Mouse (Mus musculus): Measurements from ENCODE around the gene Hmga1. TPM values are rescaled to one million over a fixed set of nuclear protein-coding genes. Genes with fewer than 3 reads are reported as not detected.

The Hmga1 gene
- total RNA-seq, 2 experiments from 2014 or later, result 55.2 to 55.7 TPM

DNA sequence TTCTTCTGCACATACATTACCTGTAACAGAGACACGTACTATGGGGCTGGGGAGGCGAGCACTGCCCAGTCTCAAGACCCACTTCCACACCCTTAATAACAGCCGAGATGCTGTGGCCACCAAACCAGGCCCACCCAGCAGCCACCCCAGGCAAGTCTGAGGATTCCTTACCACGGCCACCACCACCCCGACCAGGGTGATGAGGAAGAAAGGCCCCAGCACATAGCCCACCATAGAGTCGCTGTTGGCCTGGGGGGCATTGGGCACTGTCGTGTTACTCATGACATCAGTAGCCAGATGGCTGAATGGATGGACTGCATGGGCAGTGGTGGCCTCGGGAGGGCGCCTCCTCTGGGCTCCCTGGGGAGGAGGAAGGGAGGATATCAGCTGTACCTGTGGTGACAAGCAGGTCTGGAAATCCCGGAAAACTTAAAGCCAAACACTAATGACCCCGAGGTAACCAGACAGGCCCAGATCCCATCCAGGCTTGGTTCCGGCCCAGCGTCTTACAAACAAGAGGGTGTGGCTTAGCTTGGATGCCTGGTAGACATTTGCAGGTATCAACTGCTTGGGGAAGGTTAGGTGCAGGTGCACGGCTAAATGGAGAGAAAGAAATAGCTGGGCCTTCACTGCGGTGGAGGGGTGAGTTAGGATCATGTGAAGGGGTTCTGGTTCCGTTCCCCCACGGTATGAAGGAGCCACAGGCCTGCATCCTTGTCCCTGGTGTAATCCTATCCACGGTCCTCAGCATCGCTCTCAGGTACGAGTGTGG is 8.3 kb downstream of the Hmga1 start:
- peak overlapping the region; percentile 76 for H3K4me3 ChIP-seq
- intact Hi-C loops (cut with DNase I), result loop anchor here (1.0 to 2.0 kb wide), 3 partner anchors 30 to 65 kb away; partner anchors contain the start of gene Nudt3
- peak overlapping the region; percentile 93 for H3K27ac ChIP-seq
- peak; percentile 49 for TF ChIP-seq CTCF (IDR thresholded peaks at IDR 0.05)
- DNase-seq (ENCODE audit: extremely low spot score in 1 of 2, low spot score in 2 of 2), result no peak

DNA sequence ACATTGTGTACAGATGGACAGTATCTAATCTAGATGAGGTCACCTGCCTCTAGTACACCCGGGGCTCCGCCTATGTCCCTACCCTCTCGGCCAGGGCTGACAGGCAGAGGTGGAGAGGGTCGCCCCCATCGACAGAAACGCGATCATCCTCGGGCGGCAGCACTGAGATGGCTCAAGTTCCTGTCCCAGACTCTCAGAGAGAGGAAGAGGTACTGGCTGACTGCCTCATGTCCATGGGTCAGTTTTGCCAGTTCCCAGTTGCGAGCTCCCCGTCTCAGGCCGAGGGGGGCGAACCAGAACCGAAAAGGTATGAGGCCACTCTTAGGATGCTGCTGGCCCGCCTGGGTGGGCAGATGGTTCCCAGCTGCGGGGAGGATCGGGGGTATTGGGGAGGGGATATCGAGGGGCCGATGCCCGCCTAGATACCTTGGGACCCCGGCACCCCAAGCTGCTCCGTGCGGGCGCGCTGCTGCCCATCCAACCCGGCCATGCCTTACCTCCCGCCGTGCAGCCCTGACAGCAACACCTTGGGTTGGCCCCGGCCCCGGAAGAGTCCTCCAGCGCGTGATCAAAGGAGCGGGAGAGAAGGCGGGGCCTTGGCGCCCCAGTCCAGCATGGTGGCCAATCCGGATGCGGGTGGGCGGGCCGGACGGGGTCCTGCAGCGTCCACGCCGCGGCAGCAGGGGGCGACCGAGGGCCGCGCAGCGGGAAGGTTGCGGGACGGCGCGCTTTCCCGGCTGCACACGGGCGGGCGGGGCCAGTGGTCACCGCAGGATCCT is 9.1 kb downstream of the Hmga1 start, which contains the start of gene AI413582:
Gene AI413582, minus strand, starts transcription at position 594 of the 779 bp plus-strand sequence.
- DNase-seq (ENCODE audit: extremely low spot score in 1 of 2, low spot score in 2 of 2), result peak; percentile 97 to 99
- TF ChIP-seq CTCF (IDR thresholded peaks at IDR 0.05), result no peak; the same call in none of the 2 replicates
- intact Hi-C loops (cut with DNase I), result loop anchor here (1.0 to 2.0 kb wide), 3 partner anchors 31 to 64 kb away; partner anchors contain the start of gene Nudt3
- peak within 1 kb of the TSS; percentile 93 for H3K27ac ChIP-seq
- peak within 1 kb of the TSS; percentile 76 for H3K4me3 ChIP-seq

DNA sequence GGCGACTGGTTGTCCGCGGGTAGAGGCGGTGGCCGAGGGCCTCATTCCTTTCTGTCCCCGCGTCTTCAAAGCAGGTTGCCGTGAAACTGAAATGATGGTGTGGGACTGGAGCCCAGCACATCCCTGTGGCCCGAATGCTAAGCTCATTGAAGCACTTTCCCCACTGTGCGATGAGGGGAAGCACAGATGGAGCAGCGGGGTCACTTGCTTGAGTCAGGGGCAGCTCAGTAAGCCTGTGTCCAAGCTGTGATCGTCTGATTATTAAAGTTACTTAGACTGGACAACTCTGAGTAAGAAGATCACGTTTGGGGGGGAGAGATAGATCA is 9.6 kb downstream of the Hmga1 start:
- intact Hi-C loops (cut with DNase I), result loop anchor here (1.0 to 2.0 kb wide), 4 partner anchors 15 to 63 kb away; partner anchors contain the start of gene Nudt3
- H3K4me3 ChIP-seq, result peak overlapping the region; percentile 76
- no peak for TF ChIP-seq CTCF (IDR thresholded peaks at IDR 0.05)
- H3K27ac ChIP-seq, result peak overlapping the region; percentile 64
- no peak for DNase-seq (ENCODE audit: extremely low spot score in 1 of 2, low spot score in 2 of 2)

DNA sequence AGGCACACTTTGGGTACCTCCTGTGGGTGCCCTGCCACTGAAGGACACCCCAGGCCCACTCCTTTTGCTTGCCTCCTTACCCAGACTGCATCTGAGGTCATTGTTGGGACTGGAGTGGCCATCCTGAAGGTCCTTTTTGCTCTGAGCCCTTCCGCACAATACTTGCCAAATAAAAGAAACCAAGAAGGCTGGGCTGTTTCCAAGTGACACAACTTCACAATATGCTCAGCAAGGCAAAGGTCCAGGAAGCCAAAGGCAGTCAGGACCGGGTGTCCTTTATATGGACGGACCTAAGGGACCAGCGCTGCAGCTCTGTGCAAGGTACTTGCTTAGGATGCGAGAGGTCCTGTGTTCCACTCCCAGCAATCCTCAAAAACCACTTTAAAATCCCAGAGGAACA is 11.9 kb downstream of the Hmga1 start:
- intact Hi-C loops (cut with DNase I), result no loop called here
- no peak for DNase-seq (ENCODE audit: extremely low spot score in 1 of 2, low spot score in 2 of 2)
- Histone ChIP-seq H3K4me3 (no peak overlapping the region), H3K27ac (no peak overlapping the region)
- no peak for TF ChIP-seq CTCF (IDR thresholded peaks at IDR 0.05)

DNA sequence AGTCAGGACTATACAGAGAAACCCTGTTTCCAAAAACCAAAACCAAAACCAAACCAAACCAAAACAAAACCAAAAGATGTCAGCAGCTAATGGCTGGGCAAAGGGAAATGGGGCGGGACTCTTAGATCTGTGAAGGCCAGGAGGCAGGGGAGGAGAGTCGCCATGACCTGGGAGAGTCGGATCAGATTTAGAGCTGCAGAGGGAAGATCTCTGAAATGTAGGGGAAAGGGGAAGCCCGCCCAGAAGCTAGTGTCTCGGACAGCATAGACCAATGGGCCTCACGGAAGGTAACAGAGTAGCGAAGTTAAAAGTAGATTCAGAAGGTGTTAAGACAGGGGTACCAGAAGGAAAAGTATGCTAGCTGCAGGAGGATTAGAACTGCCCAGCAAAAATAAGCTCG is 15.0 kb downstream of the Hmga1 start:
- intact Hi-C loops (cut with DNase I), result no loop called here
- no peak overlapping the region for H3K4me3 ChIP-seq
- no peak for TF ChIP-seq CTCF (IDR thresholded peaks at IDR 0.05)
- no peak overlapping the region for H3K27ac ChIP-seq
- no peak for DNase-seq (ENCODE audit: extremely low spot score in 1 of 2, low spot score in 2 of 2)

DNA sequence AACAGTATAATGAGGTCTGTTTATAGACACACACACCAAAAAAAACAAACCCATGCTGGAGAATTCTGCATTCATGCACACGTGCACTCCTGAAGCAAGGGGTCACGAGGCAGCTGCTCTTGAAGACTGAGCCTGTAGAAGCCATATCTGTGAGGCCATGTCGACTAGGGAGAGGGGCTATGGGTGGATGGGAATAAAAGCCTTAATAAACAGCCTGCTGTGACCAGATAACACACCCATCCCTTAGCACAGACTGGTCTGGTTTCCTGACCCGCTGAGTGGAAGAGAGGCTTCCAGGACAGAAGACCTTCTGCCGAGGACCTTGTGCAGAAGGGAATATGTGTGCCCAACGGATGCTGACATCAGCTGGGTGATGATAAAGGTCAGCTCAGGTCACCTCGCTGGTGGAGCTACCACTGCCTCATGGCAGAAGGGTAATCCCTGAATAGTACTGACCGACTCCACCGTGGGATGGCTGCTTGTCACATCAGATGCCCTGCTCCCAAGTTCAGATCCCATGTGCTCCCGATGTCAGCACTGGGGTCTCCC is 17.5 kb downstream of the Hmga1 start:
- no peak for TF ChIP-seq CTCF (IDR thresholded peaks at IDR 0.05)
- no peak for DNase-seq (ENCODE audit: extremely low spot score in 1 of 2, low spot score in 2 of 2)
- no peak overlapping the region for H3K27ac ChIP-seq
- no peak overlapping the region for H3K4me3 ChIP-seq
- intact Hi-C loops (cut with DNase I), result no loop called here

DNA sequence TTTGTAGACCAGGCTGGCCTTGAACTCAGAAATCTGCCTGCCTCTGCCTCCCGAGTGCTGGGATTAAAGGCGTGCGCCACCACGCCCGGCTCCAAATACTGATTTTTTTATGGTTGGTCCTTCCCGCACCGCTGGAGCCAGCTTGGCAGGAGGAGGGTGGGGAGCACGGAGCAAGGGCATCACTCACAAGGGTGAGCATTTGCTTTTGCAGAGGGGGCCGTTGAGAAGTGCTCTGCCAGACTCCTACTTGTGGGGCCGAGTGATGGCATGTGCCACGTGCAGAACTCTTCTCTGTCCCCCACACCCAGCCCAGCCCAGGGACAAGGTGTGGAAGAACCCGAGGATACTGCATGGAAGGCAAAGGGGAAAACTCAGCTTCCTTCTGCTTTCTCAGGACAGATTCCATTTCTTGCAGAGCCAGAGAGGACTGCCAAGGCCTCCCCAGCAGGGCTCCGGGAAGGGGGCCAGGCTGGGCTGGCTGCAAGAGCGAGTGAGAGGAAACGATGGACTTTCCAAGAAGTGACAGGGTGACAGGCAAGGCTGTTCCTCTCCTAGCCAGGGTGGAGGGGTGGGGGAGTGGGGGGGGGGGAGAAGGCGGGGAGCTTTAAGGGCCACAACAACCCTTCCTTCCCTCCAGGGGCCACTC is 18.3 kb downstream of the Hmga1 start:
- peak; percentile 64 to 67 for DNase-seq (ENCODE audit: extremely low spot score in 1 of 2, low spot score in 2 of 2)
- no peak for TF ChIP-seq CTCF (IDR thresholded peaks at IDR 0.05)
- Histone ChIP-seq H3K27ac (peak overlapping the region; percentile 59), H3K4me3 (no peak overlapping the region)
- intact Hi-C loops (cut with DNase I), result no loop called here

DNA sequence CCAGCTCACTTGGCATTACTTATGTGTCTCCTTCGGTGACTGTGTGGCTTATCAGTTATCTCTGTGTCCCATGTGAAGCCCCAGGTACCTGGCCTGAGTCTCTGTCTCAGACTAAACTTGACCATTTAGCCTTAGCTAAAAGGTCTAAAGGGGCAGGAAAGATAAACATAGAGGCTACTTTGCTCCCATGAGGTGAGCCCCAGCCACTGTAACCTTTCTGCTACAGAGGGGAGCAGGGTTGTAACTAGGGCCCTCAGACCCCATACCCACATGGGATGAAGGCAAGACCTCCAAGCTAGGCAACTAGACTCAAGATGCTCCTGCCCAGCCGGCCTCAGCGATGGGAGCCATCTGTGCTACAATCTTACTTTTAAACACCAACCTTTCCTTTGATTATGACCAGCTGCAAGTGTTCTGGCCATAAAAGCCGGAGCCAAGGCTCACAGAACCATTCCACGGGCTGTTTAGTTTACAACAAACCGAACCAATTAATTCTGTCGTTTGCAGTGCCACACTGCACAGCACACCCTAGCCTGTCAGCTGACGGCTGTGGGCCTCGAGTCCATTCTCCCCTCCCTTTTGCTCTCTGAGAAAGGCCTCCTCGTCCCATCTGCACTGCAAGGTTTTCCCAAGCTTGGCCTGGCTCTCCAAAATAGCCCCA is 18.9 kb downstream of the Hmga1 start:
- no peak overlapping the region for H3K4me3 ChIP-seq
- no peak for TF ChIP-seq CTCF (IDR thresholded peaks at IDR 0.05)
- DNase-seq (ENCODE audit: extremely low spot score in 1 of 2, low spot score in 2 of 2), result no peak
- intact Hi-C loops (cut with DNase I), result no loop called here
- peak overlapping the region; percentile 59 for H3K27ac ChIP-seq

DNA sequence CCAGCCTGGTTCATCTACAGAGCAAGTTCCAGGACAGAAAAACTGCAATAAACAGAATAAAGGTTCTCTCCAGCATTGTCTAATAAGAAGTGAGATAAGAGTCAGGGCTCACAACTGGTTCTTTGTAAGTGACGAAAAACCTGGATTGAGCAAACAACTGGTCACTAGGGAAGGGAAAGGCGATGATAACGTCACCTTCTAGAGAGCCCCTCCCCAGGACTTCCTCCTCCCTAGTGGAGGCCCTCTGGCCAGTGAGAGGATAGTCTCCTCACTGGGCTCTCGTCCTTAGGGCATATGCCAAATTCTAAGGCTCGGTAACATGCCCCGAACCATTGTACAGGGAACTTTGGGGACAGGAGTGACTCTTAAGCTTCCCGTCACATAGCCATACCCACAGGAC is 19.8 kb downstream of the Hmga1 start:
- intact Hi-C loops (cut with DNase I), result no loop called here

DNA sequence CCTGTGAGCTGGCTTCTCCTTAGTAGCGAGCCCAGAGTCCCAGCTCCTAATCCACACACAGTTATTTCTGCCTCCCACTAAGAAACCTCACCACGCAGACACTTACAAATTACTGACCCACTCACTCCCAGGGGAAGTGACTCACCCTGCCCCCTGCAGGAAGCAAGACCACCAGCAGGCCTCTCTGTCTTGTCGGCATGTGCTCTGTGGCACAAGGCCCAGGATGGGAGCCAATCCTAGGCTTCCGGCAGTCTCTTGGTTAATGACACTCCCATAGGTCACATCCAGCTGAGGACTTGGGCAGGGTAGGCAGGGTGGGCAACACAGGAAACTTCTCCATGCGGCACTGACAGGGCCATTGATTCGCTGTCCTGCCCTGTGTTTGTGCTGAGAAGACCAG is 21.2 kb downstream of the Hmga1 start:
- peak; percentile 18 for TF ChIP-seq CTCF (IDR thresholded peaks at IDR 0.05)
- H3K4me3 ChIP-seq, result no peak overlapping the region
- peak overlapping the region; percentile 42; the same call in 1 of the 2 replicates for H3K27ac ChIP-seq
- DNase-seq (ENCODE audit: extremely low spot score in 1 of 2, low spot score in 2 of 2), result no peak
- intact Hi-C loops (cut with DNase I), result no loop called here

More for the DNA sequence above, 19.8 kb downstream of the Hmga1 start:
- TF ChIP-seq CTCF (IDR thresholded peaks at IDR 0.05), result no peak
- DNase-seq (ENCODE audit: extremely low spot score in 1 of 2, low spot score in 2 of 2), result no peak
- H3K27ac ChIP-seq, result no peak overlapping the region; the same call in none of the 2 replicates
- no peak overlapping the region for H3K4me3 ChIP-seq

DNA sequence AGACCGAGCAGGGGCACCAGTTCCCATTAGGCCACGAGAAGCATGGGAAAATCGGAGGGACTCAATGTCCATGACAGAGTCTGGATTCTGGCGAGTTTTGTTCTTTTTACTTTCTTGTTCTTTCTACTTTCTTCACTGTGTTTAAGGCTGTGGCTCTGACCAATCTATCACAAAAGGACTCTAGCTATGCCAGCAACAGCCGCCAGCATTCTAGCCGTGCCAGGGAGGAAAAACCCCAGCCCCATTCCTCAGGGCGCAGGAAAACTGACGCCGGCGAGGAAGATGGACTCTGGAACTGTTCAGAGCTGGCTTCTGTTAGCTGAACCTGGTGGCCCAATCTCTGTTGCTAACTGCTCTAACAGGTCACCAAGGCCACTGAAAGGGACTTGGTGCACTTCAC is 22.2 kb downstream of the Hmga1 start:
- intact Hi-C loops (cut with DNase I), result no loop called here
- Histone ChIP-seq H3K4me3 (no peak overlapping the region), H3K27ac (no peak overlapping the region; the same call in none of the 2 replicates)
- TF ChIP-seq CTCF (IDR thresholded peaks at IDR 0.05), result no peak
- DNase-seq (ENCODE audit: extremely low spot score in 1 of 2, low spot score in 2 of 2), result no peak
